Mouse (Mus musculus) MEL-GATA-1-ER (cell line): ENCODE measurements around the gene B430305J03Rik.
A peak's percentile ranks its signal among the peaks of the same experiment; 100 is the strongest.

ENCODE experiments used
- DNase-seq: peaks from one replicate; pipeline ENCODE4 v3.0.0-alpha.2; 2012; ENCODE audit warnings: low read depth; ENCODE audit errors: extremely low read depth

B430305J03Rik gene

GRCm38 (mm10) chr3:61349433-61349832 is 16.3 kb downstream of the B430305J03Rik start:
- no peak for DNase-seq

- DNase-seq: no peak
Measured at GRCm38 (mm10) chr3:61348036-61348614, 17.6 kb downstream of the B430305J03Rik start.

GRCm38 (mm10) chr3:61345636-61346035 is 20.1 kb downstream of the B430305J03Rik start:
- DNase-seq: no peak

GRCm38 (mm10) chr3:61344031-61344430 is 21.7 kb downstream of the B430305J03Rik start:
- no peak for DNase-seq

GRCm38 (mm10) chr3:61340321-61340720 is 25.4 kb downstream of the B430305J03Rik start:
- DNase-seq: no peak

GRCm38 (mm10) chr3:61337230-61337629 is 28.5 kb downstream of the B430305J03Rik start:
- no peak for DNase-seq

- DNase-seq: peak; percentile 8
Measured at GRCm38 (mm10) chr3:61336205-61336604, 29.5 kb downstream of the B430305J03Rik start.

GRCm38 (mm10) chr3:61321632-61322031 is 44.1 kb downstream of the B430305J03Rik start:
- peak; percentile 60 for DNase-seq

DNA sequence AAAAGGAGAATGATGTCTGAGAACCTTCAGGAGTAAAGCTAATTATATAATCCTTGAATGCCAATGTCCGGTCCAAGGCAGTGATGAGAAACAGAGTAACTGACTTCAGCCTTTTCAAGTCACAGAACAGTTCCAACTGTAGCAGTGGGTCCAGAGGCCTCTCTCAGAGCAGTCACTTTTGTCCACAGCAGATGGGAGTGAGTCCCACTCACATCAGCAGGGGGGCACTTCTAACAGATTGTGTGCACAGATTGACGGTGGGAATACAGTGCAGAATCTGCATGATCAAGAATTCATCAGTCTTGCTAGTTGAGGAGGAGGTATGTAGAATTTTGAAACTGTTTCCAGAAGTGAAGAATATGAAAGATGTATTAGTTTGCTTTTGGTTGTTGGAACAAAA is 45.7 kb downstream of the B430305J03Rik start:
- no peak for DNase-seq

DNA sequence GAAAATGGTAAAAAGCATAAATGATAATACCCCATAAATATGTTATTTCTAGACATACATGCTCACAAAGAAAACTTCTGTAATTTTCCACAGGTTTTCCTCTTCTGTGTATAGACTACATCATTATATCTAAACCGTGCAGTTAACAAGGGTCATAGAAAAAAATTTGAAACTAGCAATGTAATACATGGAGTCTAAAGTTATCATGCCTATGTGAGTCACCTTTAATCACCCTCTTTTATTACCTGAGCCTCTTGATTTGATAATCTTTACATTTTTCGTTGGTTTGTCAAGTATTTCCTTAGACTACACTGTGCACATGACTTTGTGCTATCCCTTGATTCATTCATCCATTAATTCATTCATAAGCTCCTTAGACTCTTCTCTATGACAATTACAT is 50.7 kb downstream of the B430305J03Rik start:
- no peak for DNase-seq
